Mouse (Mus musculus) liver, postnatal 0 days (tissue): Measurements from ENCODE around the gene Il6. TPM values are rescaled to one million over a fixed set of nuclear protein-coding genes. Genes with fewer than 3 reads are reported as not detected.
A peak's percentile ranks its signal among the peaks of the same experiment; 100 is the strongest.
"Not testable (repeated sequence)": the region's sequence is repeated elsewhere in the genome, so short reads cannot be mapped to it uniquely, and the experiment has no call there.

Experiments
- ATAC-seq: fragments of 200-750 bp; cut with Nextera tagmentation; 2 replicates; pipeline ENCODE4 v1.8.0; 2017; ENCODE audit warnings: mild to moderate bottlenecking, moderate library complexity
- DNase-seq: peaks from one replicate; pipeline ENCODE4 v3.0.0-alpha.2; 2016
- H3K27ac ChIP-seq: fragments of 300-500 bp; sonication (generic); 2 replicates; pipeline ENCODE4 v1.5.1; 2014; ENCODE audit warnings: antibody characterized with exemption, moderate library complexity, mild to moderate bottlenecking, low read depth
- H3K27me3 ChIP-seq: fragments of 300-500 bp; sonication (generic); 2 replicates; pipeline ENCODE4 v1.6.1; 2014; ENCODE audit warnings: low read length, control low read depth, mixed read lengths; ENCODE audit not compliant: insufficient read depth
- H3K36me3 ChIP-seq: fragments of 300-500 bp; sonication (generic); replicated peaks from 2 replicates; pipeline ENCODE4 v1.6.1; 2014; ENCODE audit warnings: mild to moderate bottlenecking, control low read depth, low read length, moderate library complexity, mixed read lengths; ENCODE audit not compliant: insufficient read depth
- H3K4me1 ChIP-seq: fragments of 300-500 bp; sonication (generic); 2 replicates; pipeline ENCODE4 v1.6.1; 2014; ENCODE audit warnings: antibody characterized with exemption, mild to moderate bottlenecking, control low read depth; ENCODE audit not compliant: insufficient read depth
- H3K4me2 ChIP-seq: fragments of 300-500 bp; sonication (generic); 2 replicates; pipeline ENCODE4 v1.6.1; 2014; ENCODE audit warnings: low read depth, mild to moderate bottlenecking, low read length, moderate library complexity, mixed read lengths
- H3K4me3 ChIP-seq: fragments of 300-500 bp; sonication (generic); 2 replicates; pipeline ENCODE4 v1.5.1; 2014; ENCODE audit warnings: low read depth, low read length
- H3K9ac ChIP-seq: fragments of 300-500 bp; sonication (generic); replicated peaks from 2 replicates; pipeline ENCODE4 v1.6.1; 2014; ENCODE audit warnings: mild to moderate bottlenecking, moderate library complexity
- H3K9me3 ChIP-seq: fragments of 300-500 bp; sonication (generic); 2 replicates; pipeline ENCODE4 v1.6.1; 2016; ENCODE audit warnings: mild to moderate bottlenecking, control low read depth, low read length, mixed read lengths
- CTCF ChIP-seq: sonication (generic); IDR thresholded peaks from 2 replicates; pipeline ENCODE4 v1.5.1; 2016; ENCODE audit warnings: antibody characterized with exemption, low read depth
- EP300 ChIP-seq: IDR thresholded peaks from 2 replicates; pipeline ENCODE4 v1.6.1; 2016; ENCODE audit warnings: antibody characterized with exemption, low read depth, mild to moderate bottlenecking
- WGBS: fragments of 180-500 bp; shearing (Covaris S2); extraction: QIAGEN DNeasy Blood & Tissue Kit; methylation state at CpG from one replicate; pipeline ENCODE4 v1.1.7; 2014; ENCODE audit not compliant: insufficient replicate concordance; 5-methylcytosine and 5-hydroxymethylcytosine counted together
- polyA plus RNA-seq: library from polyadenylated mRNA; unstranded; fragments of >200 nt; fragmentation: Nextera tagmentation; extraction: Ambion mirVana; gene quantifications from 2 replicates; pipeline ENCODE4 v1.2.1, GENCODE M21; 2015

Gene Il6
- polyA plus RNA-seq, 1 experiment from 2014 or later: 0.33 TPM

DNA sequence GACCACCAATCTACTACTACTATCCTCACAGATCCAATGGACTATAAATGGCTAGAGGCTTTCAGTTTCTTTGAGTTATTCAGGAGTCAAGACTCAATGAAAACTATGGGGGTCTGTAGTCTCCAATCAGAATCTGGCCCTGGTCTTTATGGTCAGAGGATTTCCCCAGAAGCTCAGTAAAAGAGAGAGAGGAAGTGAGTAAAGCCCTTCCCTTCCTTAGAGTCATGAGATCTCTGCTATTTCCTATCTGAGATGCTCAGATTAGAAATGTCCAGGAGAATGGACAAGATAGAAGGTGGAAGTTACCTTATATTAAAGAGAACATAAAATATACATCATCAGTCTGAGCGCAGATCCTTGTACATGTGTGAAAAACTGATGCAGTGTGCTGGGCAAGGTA lies 19.3 kb upstream of the Il6 start:
- no peaks in the 10 kb centered on the region for H3K36me3 ChIP-seq
- no peak overlapping the region for H3K27ac ChIP-seq
- no peak overlapping the region for H3K4me2 ChIP-seq
- ATAC-seq (no peak), DNase-seq (no peak)
- TF ChIP-seq EP300 (no peak), CTCF (no peak)
- no peaks in the 10 kb centered on the region for H3K27me3 ChIP-seq
- no peaks in the 10 kb centered on the region for H3K4me1 ChIP-seq
- H3K9ac ChIP-seq: no peak overlapping the region
- H3K4me3 ChIP-seq: no peak overlapping the region
- H3K9me3 ChIP-seq: no peaks in the 10 kb centered on the region
- 81% methylated on average over 1 of the region's 1 CpGs for WGBS

DNA sequence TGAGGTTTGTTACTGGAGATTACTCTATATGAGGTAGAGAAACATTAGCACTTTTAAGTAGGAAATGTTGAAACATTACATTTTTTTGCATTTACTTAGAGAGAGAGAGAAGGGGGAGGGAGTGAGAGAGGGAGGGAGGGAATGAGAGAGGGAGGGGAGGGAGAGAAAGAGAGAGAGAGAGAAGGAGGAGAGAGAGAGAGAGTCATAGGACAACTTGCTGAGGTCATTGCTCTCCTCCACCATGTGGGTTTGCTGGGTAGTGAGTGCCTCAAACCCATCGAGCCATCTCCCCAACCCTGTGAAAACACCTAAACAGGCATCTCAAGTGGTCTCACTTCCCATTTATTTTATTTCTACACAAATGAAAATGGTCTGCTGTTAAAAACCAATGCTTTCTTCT lies 18.6 kb upstream of the Il6 start:
- Histone ChIP-seq H3K36me3 (no peaks in the 10 kb centered on the region), H3K27ac (no peak overlapping the region), H3K4me3 (no peak overlapping the region), H3K27me3 (no peaks in the 10 kb centered on the region), H3K9me3 (no peaks in the 10 kb centered on the region), H3K4me1 (no peaks in the 10 kb centered on the region), H3K9ac (no peak overlapping the region), H3K4me2 (no peak overlapping the region)
- DNase-seq: no peak
- 53% methylated on average over 1 of the region's 1 CpGs for WGBS
- TF ChIP-seq CTCF (no peak), EP300 (no peak)
- no peak for ATAC-seq

DNA sequence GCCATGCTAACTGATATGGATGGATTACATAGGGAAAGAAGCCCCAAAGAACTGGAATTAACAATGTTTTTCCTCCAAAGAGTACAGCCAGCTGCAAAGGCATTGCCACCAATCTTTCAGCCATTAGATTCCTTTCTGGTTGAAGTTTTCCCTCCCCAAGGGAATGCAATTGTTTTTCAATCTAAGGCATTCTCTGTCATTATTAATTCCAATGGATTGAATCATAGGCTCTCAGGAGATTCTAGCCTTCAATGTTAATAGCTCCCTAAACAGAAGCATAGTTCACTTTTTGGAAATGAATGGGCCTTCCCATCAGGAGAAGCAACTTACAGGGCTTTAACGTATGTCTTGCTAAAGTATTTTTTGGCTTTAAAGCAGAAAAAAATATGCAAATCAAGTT lies 15.6 kb upstream of the Il6 start:
- Histone ChIP-seq H3K9me3 (no peaks in the 10 kb centered on the region), H3K9ac (no peak overlapping the region), H3K4me3 (no peak overlapping the region), H3K27ac (no peak overlapping the region), H3K4me2 (no peak overlapping the region), H3K36me3 (no peaks in the 10 kb centered on the region), H3K27me3 (no peaks in the 10 kb centered on the region), H3K4me1 (no peaks in the 10 kb centered on the region)
- no peak for ATAC-seq
- no peak for TF ChIP-seq CTCF
- no peak for TF ChIP-seq EP300
- 63% methylated on average over 1 of the region's 1 CpGs for WGBS
- DNase-seq: no peak

DNA sequence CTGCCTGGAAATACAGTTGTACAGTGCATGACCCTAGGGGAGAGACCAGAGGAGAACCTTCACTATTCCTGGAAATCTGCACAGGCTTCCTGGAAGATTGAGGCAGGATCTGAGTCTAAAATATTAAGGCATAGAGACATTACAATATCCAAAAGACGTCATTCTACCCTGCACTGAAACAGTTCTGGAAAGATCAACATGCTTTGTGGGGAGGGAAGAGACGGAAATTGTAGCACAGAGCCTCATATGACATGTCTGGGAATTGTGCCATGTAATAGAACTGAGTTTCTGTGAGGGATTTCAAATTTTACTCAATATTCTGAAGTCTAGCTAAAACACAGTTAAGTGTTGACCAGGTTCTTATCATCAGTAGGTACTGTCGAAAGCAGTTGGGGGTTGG lies 12.0 kb upstream of the Il6 start:
- ATAC-seq (no peak), DNase-seq (no peak)
- no peak for TF ChIP-seq EP300
- TF ChIP-seq CTCF: no peak
- Histone ChIP-seq H3K27me3 (no peaks in the 10 kb centered on the region), H3K9me3 (no peaks in the 10 kb centered on the region), H3K36me3 (no peaks in the 10 kb centered on the region), H3K4me3 (no peak overlapping the region), H3K9ac (no peak overlapping the region), H3K4me2 (no peak overlapping the region), H3K27ac (no peak overlapping the region), H3K4me1 (no peaks in the 10 kb centered on the region)
- 62% methylated on average over 3 of the region's 3 CpGs for WGBS

DNA sequence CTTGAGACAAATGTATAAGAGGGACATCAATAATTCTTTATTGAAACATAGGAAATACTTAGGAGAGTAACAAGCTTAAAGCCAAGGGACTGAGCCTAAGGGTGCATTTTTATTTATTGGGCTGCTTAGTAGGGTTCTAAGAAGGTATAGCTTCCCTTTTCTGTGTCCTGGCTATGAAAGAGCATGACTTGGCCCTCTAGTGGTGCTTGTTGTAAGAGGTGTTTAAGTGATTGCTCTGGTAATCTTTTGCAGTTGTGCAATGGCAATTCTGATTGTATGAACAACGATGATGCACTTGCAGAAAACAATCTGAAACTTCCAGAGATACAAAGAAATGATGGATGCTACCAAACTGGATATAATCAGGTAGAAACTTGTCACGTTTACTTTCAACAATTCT lies 1.7 kb downstream of the Il6 start:
- DNase-seq (no peak), ATAC-seq (no peak)
- Histone ChIP-seq H3K4me3 (no peak overlapping the region), H3K27me3 (no peaks in the 10 kb centered on the region), H3K27ac (no peak overlapping the region), H3K4me1 (no peaks in the 10 kb centered on the region), H3K9me3 (no peaks in the 10 kb centered on the region), H3K4me2 (no peak overlapping the region), H3K9ac (no peak overlapping the region), H3K36me3 (no peaks in the 10 kb centered on the region)
- WGBS: 33% methylated on average over 2 of the region's 2 CpGs
- TF ChIP-seq CTCF (peak; percentile 67), EP300 (no peak)

DNA sequence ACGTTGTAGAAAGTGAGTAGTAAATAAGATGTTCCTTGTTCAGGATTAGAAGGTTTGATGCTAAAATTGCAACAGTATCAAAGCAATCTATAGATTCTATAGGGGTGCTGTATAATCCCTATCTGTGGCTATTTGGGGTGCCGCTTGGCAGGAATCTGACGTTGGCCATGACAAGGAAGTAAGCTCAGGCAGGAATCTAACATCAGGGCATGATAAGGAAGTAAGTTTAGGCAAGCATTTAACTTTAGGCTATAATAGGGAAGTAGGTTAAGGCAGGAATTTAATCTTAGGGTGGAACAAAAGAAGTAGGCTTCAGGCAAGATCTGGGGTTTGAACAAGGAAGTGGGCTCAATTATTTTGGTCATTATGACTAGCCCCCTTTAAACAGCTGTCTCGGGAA lies 22.9 kb downstream of the Il6 start:
- H3K27me3 ChIP-seq, ATAC-seq: not testable (repeated sequence)
- WGBS: 44% methylated on average over 4 of the region's 4 CpGs

DNA sequence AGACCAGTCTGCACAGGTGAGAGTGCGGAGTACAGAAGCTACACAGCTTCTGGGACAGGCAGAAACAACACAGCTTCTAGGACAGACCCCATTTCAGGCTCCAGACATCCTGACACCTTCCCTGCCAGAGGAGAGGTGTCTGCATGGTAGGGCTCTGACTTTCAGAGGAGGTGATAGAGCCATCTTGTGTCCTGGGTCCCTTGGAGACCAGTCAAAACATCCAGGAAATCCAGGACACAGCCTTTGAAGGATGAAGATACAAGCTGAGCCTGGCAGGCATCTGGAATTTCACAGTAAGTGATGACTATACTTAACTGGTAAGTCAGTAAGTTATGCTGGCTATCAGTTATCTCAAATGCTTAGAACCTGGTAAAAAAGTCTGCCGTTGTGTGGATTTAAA lies 24.2 kb downstream of the Il6 start:
- not testable (repeated sequence) for H3K4me1 ChIP-seq, H3K9ac ChIP-seq, DNase-seq, H3K36me3 ChIP-seq, H3K4me2 ChIP-seq, H3K9me3 ChIP-seq, H3K27me3 ChIP-seq, H3K4me3 ChIP-seq, H3K27ac ChIP-seq, ATAC-seq
- 87% methylated on average over 2 of the region's 2 CpGs for WGBS

More for the DNA sequence above, 22.9 kb downstream of the Il6 start:
- not testable (repeated sequence) for H3K4me3 ChIP-seq, H3K9me3 ChIP-seq, H3K4me1 ChIP-seq, H3K36me3 ChIP-seq, H3K9ac ChIP-seq, H3K27ac ChIP-seq, H3K4me2 ChIP-seq, DNase-seq

DNA sequence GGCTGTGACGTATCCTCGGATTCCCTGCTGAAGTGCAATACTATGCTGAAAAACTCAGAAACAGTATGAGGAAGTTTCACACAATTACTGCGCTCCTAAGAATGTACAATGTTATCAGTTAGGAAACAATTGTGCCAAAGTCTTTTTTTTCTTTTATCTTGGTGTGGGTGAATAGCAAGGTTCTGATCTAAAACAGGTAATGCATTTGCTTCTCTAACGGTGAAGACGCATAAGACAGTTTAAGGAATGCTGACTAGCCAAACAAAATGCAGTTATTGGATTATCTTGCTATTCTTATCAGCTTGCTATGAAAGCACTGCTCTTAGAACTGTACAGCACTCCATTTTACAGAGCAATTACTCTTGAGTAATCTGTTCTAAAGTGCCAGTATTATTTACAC lies 26.4 kb downstream of the Il6 start:
- not testable (repeated sequence) for H3K9me3 ChIP-seq, DNase-seq, H3K9ac ChIP-seq, H3K36me3 ChIP-seq, ATAC-seq, H3K4me1 ChIP-seq, H3K4me2 ChIP-seq, H3K27me3 ChIP-seq, H3K4me3 ChIP-seq, H3K27ac ChIP-seq
- 60% methylated on average over 5 of the region's 5 CpGs for whole genome bisulfite sequencing

DNA sequence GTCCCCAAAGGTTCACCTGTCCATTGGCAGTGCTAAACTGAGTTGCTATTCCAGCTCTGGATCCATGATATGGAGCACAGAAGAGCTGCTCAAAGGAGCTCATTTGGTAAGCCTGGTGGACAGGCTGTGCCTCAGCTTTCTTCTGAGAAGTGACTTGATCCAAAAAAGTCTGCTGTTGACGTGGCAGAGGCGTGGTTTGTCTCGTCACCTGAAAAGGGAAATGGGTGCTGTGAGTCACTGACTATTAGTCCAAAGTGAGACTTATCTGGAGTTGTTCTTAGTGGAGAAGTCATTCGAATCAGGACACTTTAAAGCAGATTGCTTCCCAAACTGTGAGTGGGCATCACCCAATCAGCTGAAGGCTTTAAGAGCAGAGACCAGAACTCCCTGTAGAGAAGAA lies 26.9 kb downstream of the Il6 start:
- H3K4me1 ChIP-seq, H3K36me3 ChIP-seq, DNase-seq, H3K27me3 ChIP-seq, H3K9ac ChIP-seq, H3K27ac ChIP-seq, H3K4me3 ChIP-seq, ATAC-seq, H3K9me3 ChIP-seq, H3K4me2 ChIP-seq: not testable (repeated sequence)
- WGBS: 56% methylated on average over 4 of the region's 4 CpGs
